Mouse (Mus musculus) cortical plate, adult 2 months (tissue): ENCODE data around the gene Sh2d3c.

Source experiments
- CTCF ChIP-seq: fragments of 200-500 bp; IDR thresholded peaks from 2 replicates; pipeline ENCODE4 v1.5.1; 2011; ENCODE audit warnings: mild to moderate bottlenecking, control low read depth, low read length; ENCODE audit not compliant: insufficient read depth; ENCODE audit errors: extremely low read depth
- POLR2A ChIP-seq: fragments of 200-500 bp; IDR thresholded peaks from 2 replicates; pipeline ENCODE4 v1.6.1; 2011; ENCODE audit warnings: mild to moderate bottlenecking, low read length, control low read depth; ENCODE audit not compliant: insufficient read depth; ENCODE audit errors: extremely low read depth

GRCm38 (mm10) chr2:32687562-32687961, 33.3 kb upstream of the Sh2d3c start:
- TF ChIP-seq CTCF (no peak), POLR2A (no peak)
